Mouse (Mus musculus) bone marrow, adult 2 months (tissue): ENCODE results near the gene Stag1.

Experiments used
- CTCF ChIP-seq: fragments of 200-500 bp; IDR thresholded peaks from 2 replicates; pipeline ENCODE4 v1.5.1; 2011; ENCODE audit warnings: low read length, control low read depth; ENCODE audit not compliant: control insufficient read depth, insufficient read depth
- POLR2A ChIP-seq: fragments of 200-500 bp; IDR thresholded peaks from 2 replicates; pipeline ENCODE4 v1.6.1; 2011; ENCODE audit warnings: low read depth, mild to moderate bottlenecking, control low read depth, low read length, borderline replicate concordance; ENCODE audit not compliant: control insufficient read depth

DNA sequence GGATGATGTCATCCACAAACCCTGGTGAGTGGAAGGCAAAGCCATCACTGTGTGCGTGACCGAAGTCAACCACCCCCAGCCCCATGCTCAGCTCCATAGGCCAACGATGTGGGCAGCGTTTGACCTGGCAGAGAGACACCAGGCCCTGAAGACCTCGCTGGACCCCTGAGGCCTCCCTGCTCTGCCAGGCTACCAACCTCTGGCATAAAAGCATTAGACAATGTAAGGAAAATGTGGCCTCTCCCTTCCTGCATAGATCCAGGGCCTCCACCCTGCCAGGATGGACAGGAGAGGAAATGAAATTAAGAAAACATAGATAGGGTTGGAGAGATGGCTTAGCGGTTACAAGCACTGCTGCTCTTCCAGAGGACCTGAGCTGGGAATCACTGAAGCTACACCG lies 385.2 kb downstream of the Stag1 start:
- TF ChIP-seq CTCF (no peak), POLR2A (no peak)
